Mouse (Mus musculus) forelimb bud, embryonic 11.5 days (tissue): ENCODE results near the gene Ralgapa1.
"Not testable (repeated sequence)": the region's sequence is repeated elsewhere in the genome, so short reads cannot be mapped to it uniquely, and the experiment has no call there.

Experiments
- DNase-seq: peaks from one replicate; pipeline ENCODE4 v3.0.0-alpha.2; 2012; ENCODE audit warnings: low read depth, low spot score

Ralgapa1 gene

DNA sequence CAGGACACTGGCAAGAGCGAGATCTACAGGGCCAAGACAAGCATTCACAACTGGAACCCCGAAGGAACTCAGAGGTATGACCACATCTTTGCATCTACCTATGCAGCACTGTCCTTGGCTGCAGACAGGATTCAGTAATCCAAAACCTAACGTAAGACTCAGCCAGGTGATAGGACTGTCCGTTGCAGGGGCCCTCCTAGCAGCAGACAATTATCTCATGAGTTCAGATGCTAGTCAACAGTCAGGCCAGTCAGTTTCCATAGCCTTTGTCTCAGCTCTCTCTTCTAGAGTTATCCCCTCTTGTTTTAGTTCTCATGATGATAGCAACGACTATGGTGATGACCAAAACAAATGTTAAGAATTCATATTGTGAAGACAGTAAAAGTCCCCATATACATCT lies 20.8 kb downstream of the Ralgapa1 start:
- DNase-seq = no peak

DNA sequence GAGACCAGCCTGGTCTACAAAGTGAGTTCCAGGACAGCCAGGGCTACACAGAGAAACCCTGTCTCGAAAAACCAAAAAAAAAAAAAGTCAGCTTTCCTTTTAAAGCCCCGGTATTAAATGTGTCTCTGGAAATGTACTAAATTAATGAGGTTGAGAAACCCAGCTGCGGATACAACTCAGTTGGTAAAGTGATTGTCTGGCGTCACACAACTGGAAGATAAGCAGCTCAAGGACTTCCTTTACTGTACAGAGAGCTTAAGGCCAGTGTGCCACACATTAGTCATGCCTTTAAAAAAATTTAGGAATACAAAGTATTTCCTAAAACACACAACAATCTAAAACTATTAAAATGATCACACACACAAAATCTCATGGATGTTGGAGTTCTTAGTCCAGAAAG lies 22.2 kb downstream of the Ralgapa1 start:
- no peak for DNase-seq

DNA sequence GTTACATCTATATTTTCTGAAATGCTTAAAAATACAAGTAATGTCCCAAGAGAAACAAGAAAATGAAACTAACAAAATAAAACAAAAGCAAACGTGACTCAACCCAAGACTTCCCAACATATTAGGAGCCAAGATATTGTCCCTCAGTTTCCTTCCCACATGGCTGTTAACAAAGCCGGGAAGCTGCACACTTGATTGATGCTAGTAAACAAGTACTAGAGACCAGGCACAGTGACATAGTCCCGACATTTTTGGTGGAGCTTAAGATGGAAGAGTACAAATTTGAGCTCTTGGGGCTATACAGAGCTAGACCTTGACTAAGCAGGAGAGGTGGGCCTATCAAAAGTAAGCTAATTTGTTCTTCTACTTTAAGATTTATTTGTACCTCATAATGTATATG lies 23.9 kb downstream of the Ralgapa1 start:
- no peak for DNase-seq

DNA sequence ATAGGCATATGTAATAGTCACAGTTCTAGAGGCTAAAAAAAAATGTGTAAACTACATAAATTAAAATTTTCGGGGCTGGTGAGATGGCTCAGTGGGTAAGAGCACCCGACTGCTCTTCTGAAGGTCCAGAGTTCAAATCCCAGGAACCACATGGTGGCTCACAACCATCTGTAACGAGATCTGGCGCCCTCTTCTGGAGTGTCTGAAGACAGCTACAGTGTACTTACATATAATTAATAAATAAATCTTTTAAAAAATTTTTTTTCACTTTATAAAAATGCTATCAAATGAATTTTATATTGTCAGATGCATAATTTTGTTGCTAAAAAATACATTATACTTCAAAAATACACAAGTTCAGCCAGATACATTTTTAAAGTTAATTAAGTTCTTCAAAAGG lies 26.5 kb downstream of the Ralgapa1 start:
- not testable (repeated sequence) for DNase-seq

DNA sequence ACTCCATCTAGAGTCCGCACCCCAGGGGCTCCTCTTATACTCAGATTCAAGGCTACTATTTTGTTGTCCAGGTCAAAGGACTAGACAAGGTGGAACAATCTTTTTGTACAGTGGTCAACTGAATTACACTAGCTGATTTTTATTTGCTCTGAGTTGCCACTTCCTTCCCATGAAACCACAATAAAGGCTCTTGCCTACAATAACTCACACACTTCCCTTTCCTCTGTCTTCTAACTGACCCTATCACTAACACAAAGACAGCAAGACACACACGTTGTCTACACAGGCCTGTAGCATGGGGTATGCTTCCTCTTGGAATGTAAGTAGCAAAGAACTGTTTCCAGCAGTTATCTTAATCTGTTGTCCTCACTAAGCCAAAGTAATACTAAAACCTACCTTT lies 35.7 kb downstream of the Ralgapa1 start:
- DNase-seq = no peak

DNA sequence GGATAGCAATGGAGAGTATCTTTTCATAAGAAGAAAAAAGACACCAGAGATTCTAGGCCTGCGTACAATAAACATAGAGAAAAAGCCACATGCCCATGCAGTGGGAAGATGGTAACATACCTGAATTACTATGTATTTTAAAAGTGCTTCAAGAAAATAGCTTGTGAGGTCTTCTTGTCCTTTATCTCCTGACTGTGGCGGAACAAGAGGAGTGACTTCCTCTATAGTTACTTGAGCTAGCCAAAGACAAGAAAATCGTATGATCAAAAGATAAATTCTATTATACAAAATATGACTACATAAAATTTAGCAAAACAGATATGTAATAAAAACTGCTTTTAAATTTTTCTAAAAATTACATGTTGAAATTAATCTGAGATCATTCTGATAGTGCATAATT lies 38.3 kb downstream of the Ralgapa1 start:
- no peak for DNase-seq

DNA sequence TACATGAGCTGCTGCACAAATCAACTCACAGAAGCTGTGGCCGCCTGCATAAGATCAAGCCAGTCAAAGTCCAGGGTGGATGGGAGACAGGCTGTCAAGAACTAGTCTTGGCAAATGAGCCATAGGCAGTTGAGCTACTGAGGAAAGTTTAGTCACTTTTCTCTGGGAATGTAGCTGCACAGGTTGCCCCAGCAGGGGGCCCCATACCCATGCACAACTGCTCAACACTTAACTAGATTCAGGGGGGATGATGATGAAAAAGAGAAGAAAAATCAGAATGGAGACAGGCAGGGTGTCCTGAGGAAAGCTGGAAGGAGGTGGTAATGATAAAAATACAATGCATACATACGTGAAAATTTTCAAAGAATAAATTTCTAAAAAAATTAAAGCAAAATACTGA lies 42.7 kb downstream of the Ralgapa1 start:
- no peak for DNase-seq

DNA sequence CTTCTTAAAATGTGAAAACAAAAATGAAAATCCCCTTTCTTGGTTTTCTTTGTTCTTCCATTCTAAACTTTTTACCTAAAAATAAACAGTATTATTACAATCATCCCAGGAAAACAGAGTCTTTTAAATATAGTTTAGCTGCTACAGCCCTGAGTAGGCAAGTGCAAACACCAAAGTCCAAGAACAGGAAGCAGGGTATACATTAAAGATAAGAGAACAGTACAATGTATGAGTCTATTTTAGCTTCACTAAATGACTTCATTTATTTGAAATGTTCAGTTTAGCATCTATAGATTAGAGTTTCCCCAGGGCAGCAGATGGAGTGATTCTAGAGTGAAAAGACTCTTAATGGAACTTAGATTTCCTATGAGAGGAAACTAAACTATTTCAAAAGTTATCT lies 43.6 kb downstream of the Ralgapa1 start:
- no peak for DNase-seq

DNA sequence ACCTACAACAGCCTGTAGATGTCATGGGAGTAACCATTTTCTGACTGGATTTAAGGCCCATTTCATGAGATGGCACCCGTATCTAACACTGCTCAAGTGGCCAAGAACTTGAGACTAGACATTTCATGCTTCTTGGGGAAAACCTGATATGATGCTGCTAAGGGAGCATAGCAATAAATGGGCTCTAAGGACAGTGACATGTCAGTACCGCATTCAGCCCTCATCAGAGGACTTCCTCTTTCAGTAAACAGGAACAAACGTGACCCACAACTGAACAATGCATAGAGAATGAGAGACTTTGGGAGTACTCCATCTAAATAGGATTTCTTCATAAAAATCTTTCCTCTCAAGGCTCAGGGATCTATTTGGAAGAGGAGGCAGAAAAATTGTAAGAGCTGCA lies 46.7 kb downstream of the Ralgapa1 start:
- DNase-seq = no peak

DNA sequence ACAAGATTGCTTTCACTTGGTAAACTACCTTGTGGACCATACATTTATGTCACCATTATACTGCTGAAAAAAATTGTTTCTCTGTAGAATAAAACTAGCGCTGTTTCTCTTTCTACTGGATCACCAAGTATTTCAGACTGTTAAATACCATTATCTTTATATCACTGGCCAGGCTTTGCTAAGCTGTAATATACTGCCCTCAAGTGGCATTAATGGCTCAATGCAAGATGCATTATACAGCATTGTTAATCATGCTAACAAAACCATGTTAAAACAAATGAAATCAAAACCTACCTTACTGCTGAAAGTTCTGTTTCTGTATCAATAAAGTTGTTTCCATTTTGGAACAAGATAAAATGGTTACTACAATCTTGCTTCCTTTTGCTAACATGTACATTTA lies 100.6 kb downstream of the Ralgapa1 start:
- peak; percentile 13 for DNase-seq

DNA sequence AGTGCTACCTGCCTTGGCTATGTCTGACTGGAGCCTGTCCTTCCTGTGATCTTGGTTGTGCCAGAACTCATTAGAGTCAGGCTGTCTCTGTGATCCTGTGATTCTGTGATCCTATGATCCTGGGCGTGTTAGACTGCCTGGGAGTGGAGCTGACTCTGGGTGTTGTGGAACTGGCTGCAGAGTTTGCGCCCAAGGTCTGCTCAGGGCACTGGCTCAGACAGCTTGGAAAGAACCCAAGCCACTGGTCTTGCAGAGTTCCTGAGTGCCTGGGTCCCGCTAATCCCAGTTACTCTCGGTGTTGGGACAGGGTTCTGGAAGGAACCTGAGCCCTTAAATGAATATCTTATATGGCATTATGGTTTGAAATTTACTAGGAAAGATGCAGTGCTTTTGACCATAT lies 115.1 kb downstream of the Ralgapa1 start:
- no peak for DNase-seq

DNA sequence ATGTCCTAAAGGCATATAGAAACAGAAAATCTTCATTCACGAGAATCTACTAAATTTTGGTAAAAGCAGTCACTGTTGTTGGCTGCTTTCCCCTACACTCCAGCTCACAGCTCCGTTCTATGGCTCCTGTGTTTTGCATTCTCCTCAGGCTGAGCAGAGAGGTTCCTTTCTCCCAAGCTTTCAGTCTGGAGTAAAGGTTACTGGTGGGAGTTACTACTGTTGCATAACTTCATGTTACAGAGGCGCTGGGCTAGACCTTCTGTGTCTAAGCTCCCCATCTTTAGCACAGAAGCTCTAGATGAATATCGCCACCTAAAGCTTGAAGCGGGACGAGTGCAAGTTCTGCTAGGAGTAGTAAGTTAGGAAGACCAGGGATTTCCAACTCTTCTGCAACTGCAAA lies 154.3 kb downstream of the Ralgapa1 start:
- DNase-seq = no peak

DNA sequence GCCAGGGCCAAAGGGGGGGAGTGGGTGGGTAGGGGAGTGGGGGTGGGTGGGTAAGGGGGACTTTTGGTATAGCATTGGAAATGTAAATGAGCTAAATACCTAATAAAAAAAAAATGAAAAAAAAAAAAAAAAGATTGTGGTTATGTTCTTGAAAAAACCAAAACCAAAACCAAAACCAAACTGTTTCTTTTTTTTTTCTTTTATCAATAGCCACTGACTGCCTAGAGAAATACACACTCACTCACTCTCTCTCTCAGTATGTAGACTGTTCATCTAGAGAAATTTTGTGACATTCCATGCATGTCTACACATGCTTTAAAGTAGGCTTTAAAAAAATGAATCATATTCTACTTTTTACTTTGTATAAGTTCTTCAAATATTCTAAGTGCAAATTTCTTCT lies 157.8 kb downstream of the Ralgapa1 start:
- not testable (repeated sequence) for DNase-seq

DNA sequence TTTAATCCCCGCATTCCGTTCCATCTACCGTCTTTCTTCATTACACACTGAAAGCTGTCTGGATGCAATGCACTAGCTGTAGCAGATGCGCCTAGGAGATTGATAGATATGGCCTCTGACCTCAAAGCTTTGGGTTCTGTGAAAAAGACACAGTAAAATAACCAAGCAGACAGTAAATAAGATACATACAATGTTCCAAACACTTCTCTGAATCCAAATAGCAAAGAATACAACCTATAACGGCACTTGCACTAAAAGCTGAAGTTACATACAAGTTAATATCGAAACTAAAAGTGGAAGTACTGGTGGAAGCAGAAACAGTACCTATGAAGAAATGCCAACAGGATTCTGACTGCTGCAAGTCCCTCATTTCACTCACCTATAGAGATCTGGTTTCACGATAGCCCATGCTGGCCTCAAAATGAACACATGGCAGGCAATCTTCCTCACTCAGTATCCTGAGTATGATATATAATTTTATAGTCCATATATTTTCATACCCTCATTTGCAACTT lies 172.9 kb downstream of the Ralgapa1 start:
- DNase-seq = no peak

DNA sequence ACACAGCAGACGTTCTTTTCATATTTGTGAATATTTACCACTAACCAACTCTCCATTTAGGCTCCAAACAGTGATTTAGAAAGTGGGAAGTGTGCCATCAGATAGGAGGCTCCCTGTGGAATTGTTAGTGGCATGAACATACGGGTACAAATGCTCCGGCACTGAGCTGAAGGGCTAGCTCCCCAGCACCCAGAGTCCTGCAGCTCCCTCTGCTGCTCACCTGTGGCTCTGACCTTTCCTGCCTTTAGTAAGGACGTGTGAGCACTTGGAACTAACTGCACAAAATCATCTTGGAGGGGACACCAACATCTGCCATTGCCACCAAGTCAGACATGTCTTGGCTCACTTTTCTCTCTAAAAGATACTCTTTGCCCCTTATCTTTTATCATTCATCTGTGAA lies 194.3 kb downstream of the Ralgapa1 start:
- no peak for DNase-seq

DNA sequence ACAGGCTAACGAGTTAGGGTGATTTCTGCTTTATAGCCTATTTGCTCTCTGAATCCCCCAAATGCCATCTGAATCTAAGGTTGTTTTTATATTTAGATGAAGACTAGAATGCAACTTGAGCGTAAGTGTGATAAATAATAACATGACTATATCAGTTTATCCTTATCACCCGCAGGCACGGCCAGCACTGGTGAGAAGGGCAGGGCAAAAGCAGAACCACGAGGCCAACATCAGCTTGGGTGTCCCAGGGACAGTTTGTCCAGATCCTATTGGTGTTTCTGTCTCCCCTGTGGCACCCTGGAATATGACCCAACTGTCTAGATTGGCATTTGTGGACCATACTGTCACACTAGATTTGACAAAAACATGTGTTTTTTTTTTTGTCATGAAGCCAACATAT lies 197.7 kb downstream of the Ralgapa1 start:
- no peak for DNase-seq

DNA sequence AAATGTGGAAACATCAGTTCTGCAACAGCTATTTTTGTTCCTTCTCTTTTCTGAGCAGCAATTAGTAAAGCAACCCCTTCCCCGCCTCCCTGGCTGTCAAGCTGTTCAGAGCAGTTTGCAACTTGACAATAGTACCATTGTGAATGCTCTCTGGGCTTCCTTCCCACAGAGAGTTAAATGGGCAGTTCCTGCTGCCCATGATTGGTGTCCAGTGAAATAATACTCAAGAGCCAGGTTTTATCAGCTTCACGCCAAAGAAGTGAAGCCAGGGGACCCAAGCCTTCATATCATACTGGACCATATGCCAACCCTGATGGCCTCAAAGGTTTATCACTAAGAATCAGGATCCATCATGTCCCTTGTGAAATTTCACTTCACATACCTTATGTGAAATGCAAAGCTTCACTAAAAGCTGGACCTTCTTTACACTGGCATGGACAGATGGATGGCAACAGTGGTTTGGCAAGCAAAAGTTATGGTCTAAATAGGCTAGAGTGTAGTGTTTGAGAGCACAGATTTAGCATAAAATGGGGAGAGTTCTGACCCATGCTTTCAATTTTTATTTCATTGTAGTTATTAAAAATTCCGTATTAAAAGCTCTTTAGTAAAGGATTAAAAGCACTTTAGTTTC lies 198.2 kb downstream of the Ralgapa1 start:
- DNase-seq = no peak

DNA sequence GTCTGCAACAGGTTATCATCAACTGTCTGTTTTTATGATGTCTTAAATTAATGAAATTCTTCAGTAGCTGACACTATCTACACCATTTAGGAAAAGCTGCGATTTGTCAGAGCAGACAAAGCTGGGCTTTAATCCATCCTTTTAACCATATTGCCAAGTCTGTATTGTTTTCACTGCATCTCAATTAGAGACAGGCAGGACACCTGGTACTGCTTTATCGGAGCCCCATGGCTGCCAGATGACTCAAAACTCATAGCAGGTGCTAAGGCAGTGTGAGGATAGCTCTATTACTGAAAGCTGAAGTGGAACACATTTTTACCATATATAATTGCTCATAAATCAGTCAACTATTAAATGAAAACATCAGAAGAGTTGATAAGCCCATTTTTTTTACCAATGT lies 200.6 kb downstream of the Ralgapa1 start:
- DNase-seq = no peak

DNA sequence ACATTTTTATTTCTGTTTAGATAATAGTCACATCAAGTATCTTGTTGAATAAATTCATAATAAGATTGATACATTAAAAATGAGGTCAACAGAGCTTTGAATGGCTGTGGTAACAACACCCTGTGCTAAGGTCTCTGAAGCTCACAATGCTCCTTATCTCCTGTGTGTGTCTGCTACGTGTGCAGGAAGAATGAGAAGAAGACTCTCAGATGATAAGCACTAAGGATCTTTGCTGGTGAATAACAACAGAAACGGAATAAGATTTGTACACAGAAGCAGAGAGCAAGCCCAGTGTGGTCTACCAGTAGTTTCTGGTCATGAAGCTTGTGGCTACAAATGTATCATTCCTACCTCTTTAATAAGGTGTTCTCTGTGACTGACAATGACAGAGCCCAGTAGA lies 210.2 kb downstream of the Ralgapa1 start:
- no peak for DNase-seq

DNA sequence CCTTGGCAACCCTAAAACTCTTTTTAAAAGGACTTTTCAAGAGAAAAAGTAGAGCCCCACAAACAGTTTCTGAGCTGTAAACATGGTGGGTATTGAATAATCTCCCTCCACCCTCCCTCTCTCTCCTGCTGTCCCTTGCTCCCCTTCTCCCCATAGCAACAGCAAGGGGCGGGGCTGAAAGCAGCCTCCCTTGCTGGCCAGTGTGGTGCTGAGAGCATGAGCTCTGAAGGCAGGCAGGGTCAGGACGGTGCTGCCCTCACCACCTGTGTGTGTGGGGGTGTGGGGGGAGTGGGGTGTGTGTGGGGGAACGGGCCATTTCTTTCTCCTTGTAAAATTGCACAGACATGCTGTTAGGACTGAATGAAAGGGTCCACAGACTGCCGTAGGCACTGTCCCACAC lies 213.1 kb downstream of the Ralgapa1 start:
- DNase-seq = no peak

DNA sequence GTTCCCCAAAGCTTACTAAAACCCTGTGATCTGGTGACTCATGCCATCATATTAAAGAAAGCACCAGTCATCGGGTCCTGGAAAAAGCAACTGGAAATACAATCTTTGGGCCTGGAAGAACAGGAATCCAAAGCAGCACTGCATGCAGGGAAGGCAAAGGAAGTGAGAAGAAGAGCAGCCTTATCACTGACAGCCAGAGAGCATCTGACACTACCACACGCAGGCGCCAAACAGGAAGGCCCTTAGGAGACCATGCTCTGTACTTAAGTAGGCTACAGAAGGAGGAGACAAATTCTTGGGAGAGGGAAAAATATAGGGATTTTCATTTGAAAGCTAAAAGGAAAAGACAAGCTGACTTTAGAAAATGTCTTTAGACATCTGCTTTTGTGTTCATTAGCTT lies 216.6 kb downstream of the Ralgapa1 start:
- DNase-seq = no peak

DNA sequence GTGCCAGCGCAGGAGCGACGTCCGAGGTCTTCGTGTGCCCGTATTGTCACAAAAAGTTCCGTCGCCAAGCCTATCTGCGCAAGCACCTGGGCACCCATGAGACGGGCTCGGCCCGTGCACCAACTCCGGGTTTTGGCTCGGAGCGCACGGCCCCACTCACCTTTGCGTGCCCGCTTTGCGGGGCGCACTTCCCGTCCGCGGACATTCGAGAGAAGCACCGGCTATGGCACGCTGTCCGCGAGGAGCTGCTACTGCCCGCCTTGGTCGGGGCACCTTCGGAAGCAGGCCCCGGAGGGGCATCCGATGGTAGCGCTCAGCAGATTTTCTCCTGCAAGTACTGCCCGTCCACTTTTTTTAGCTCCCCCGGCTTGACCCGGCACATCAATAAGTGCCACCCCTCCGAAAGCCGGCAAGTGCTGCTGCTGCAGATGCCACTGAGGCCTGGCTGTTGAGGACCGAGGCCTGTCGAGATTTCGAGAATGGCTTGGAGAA lies 220.4 kb downstream of the Ralgapa1 start:
- DNase-seq = no peak

DNA sequence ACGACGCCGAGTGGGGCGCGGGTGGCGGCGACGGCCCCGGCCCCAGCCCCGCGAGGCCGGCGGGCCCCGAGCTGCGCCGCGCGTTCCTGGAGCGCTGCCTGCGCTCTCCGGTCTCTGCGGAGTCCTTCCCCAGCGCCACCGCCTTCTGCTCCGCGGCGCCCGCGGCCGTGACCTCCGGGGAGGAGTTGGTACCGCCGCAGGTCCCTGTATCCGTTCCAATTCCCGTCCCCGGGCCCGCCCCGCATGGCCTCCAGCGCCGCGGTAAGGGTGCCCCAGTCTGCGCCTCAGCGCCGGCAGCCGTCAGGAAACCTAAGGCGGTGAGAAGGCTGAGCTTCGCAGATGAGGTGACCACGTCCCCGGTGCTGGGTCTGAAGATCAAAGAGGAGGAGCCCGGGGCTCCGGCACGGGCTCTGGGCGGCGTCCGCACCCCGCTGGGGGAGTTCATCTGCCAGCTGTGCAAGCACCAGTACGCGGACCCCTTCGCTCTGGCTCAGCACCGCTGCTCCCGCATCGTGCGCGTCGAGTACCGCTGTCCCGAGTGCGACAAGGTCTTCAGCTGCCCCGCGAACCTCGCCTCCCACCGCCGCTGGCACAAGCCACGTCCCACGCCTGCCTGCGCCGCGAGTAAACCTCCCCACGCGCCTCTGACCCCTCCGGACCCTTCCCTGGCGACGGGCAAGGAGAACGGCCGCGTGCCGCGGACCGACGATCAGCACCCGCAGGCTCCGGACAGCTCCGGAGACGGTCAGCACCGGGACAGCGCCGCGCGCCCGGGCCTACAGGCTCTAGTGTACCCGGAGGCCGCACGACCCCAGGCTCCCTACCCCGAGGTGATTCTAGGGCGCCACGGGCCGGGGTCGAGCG lies 221.1 kb downstream of the Ralgapa1 start:
- DNase-seq = peak; percentile 81
